Mouse (Mus musculus): ENCODE measurements at regions not wholly inside any gene's neighbourhood (a gene's known extent, or its start where the extent isn't known, plus 50 kb on each side); places are given as distances from the start of the nearest gene placed in this dataset.
A peak's percentile ranks its signal among the peaks of the same experiment; 100 is the strongest.

- intact Hi-C loops (cut with DNase I), result no loop called here
- no peak for DNase-seq (ENCODE audit: low spot score in 2 of 2)
Measured at GRCm38 (mm10) chr13:78602211-78602860, 402.8 kb upstream of the Nr2f1 start.

- no peak for DNase-seq (ENCODE audit: low spot score in 2 of 2)
- intact Hi-C loops (cut with DNase I), result no loop called here
Measured at GRCm38 (mm10) chr13:78580863-78581595, 381.5 kb upstream of the Nr2f1 start.

GRCm38 (mm10) chr13:78577497-78577896 lies 377.9 kb upstream of the Nr2f1 start:
- intact Hi-C loops (cut with DNase I), result loop anchor here (5.0 to 10.0 kb wide), 2 partner anchors 80 to 373 kb away; no protein-coding TSS in a partner anchor
- DNase-seq (ENCODE audit: low spot score in 2 of 2), result no peak

- peak in 1 of 2 experiments; percentile 29 for DNase-seq (ENCODE audit: low spot score in 2 of 2)
- intact Hi-C loops (cut with DNase I), result loop anchor here (5.0 to 10.0 kb wide), 2 partner anchors 81 to 372 kb away; no protein-coding TSS in a partner anchor
Measured at GRCm38 (mm10) chr13:78576300-78577296, 377.0 kb upstream of the Nr2f1 start.

GRCm38 (mm10) chr13:78571093-78571492 lies 371.5 kb upstream of the Nr2f1 start:
- intact Hi-C loops (cut with DNase I), result loop anchor here (10.0 kb wide), 1 partner anchor 366 kb away; no protein-coding TSS in a partner anchor
- DNase-seq (ENCODE audit: low spot score in 2 of 2), result no peak

GRCm38 (mm10) chr13:78524446-78524937 lies 324.9 kb upstream of the Nr2f1 start:
- no peak for DNase-seq (ENCODE audit: low spot score in 2 of 2)
- intact Hi-C loops (cut with DNase I), result no loop called here

GRCm38 (mm10) chr13:78520771-78521170 lies 321.2 kb upstream of the Nr2f1 start:
- intact Hi-C loops (cut with DNase I), result no loop called here
- DNase-seq (ENCODE audit: low spot score in 2 of 2), result no peak

GRCm38 (mm10) chr13:78520186-78520585 lies 320.6 kb upstream of the Nr2f1 start:
- intact Hi-C loops (cut with DNase I), result no loop called here
- DNase-seq (ENCODE audit: low spot score in 2 of 2), result no peak

- DNase-seq (ENCODE audit: low spot score in 2 of 2), result no peak
- intact Hi-C loops (cut with DNase I), result no loop called here
Measured at GRCm38 (mm10) chr13:78500551-78500950, 301.0 kb upstream of the Nr2f1 start.

GRCm38 (mm10) chr13:78483760-78484357 lies 284.3 kb upstream of the Nr2f1 start:
- DNase-seq (ENCODE audit: low spot score in 2 of 2), result no peak
- intact Hi-C loops (cut with DNase I), result no loop called here

- DNase-seq (ENCODE audit: low spot score in 2 of 2), result no peak
- intact Hi-C loops (cut with DNase I), result no loop called here
Measured at GRCm38 (mm10) chr13:78482929-78483759, 283.6 kb upstream of the Nr2f1 start.

- intact Hi-C loops (cut with DNase I), result no loop called here
- no peak for DNase-seq (ENCODE audit: low spot score in 2 of 2)
Measured at GRCm38 (mm10) chr13:78451333-78452070, 251.9 kb upstream of the Nr2f1 start.

- DNase-seq (ENCODE audit: low spot score in 2 of 2), result no peak
- intact Hi-C loops (cut with DNase I), result no loop called here
Measured at GRCm38 (mm10) chr13:78446726-78447031, 247.1 kb upstream of the Nr2f1 start.

- no peak for DNase-seq (ENCODE audit: low spot score in 2 of 2)
- intact Hi-C loops (cut with DNase I), result no loop called here
Measured at GRCm38 (mm10) chr13:78445891-78446725, 246.6 kb upstream of the Nr2f1 start.

- intact Hi-C loops (cut with DNase I), result no loop called here
- no peak for DNase-seq (ENCODE audit: low spot score in 2 of 2)
Measured at GRCm38 (mm10) chr13:78444691-78445349, 245.3 kb upstream of the Nr2f1 start.

GRCm38 (mm10) chr13:78428469-78428868 lies 228.9 kb upstream of the Nr2f1 start:
- no peak for DNase-seq (ENCODE audit: low spot score in 2 of 2)
- intact Hi-C loops (cut with DNase I), result no loop called here

- intact Hi-C loops (cut with DNase I), result no loop called here
- DNase-seq (ENCODE audit: low spot score in 2 of 2), result no peak
Measured at GRCm38 (mm10) chr13:78428084-78428445, 228.5 kb upstream of the Nr2f1 start.

Measured in left cerebral cortex, postnatal 36 days (tissue).